Mouse (Mus musculus) bone marrow macrophage, adult 2 months (primary cell): ENCODE results near the gene Cdnf.

ENCODE experiments used
- CTCF ChIP-seq: IDR thresholded peaks from 2 replicates; pipeline ENCODE4 v1.5.1; 2012; ENCODE audit warnings: low read depth, mild to moderate bottlenecking, low read length, moderate library complexity
- POLR2A ChIP-seq: IDR thresholded peaks from 2 replicates; pipeline ENCODE4 v1.6.1; 2012; ENCODE audit warnings: mild to moderate bottlenecking, low read depth, low read length, borderline replicate concordance

- TF ChIP-seq CTCF (no peak), POLR2A (peak; percentile 70; the same call in 1 of the 2 replicates)
Measured at GRCm38 (mm10) chr2:3512552-3513454, at the start of gene Cdnf, which contains the start of the genes Gm45902 and Hspa14.
